Mouse (Mus musculus) forebrain, embryonic 15.5 days (tissue): ENCODE data around the gene Slit3. TPM values are rescaled to one million over a fixed set of nuclear protein-coding genes. Genes with fewer than 3 reads are reported as not detected.
A peak's percentile ranks its signal among the peaks of the same experiment; 100 is the strongest.

ENCODE experiments used
- ATAC-seq: fragments of 200-750 bp; cut with Nextera tagmentation; replicated peaks from 2 replicates; pipeline ENCODE4 v1.8.0; 2017; ENCODE audit warnings: mild to moderate bottlenecking, moderate TSS enrichment, moderate library complexity
- H3K27ac ChIP-seq: fragments of 300-500 bp; sonication (generic); replicated peaks from 2 replicates; pipeline ENCODE4 v1.5.1; 2015; ENCODE audit warnings: mild to moderate bottlenecking, inconsistent platforms
- H3K27me3 ChIP-seq: fragments of 300-500 bp; sonication (generic); 2 replicates; pipeline ENCODE4 v1.6.1; 2015; ENCODE audit warnings: inconsistent platforms
- H3K36me3 ChIP-seq: fragments of 300-500 bp; sonication (generic); 2 replicates; pipeline ENCODE4 v1.6.1; 2015; ENCODE audit warnings: mild to moderate bottlenecking, inconsistent platforms
- H3K4me1 ChIP-seq: fragments of 300-500 bp; sonication (generic); 2 replicates; pipeline ENCODE4 v1.6.1; 2015; ENCODE audit warnings: inconsistent platforms
- H3K4me2 ChIP-seq: fragments of 300-500 bp; sonication (generic); replicated peaks from 2 replicates; pipeline ENCODE4 v1.6.1; 2015; ENCODE audit warnings: mild to moderate bottlenecking, inconsistent platforms
- H3K4me3 ChIP-seq: fragments of 300-500 bp; sonication (generic); 2 replicates; pipeline ENCODE4 v1.5.1; 2015; ENCODE audit warnings: mild to moderate bottlenecking, inconsistent platforms
- H3K9ac ChIP-seq: fragments of 300-500 bp; sonication (generic); replicated peaks from 2 replicates; pipeline ENCODE4 v1.6.1; 2015; ENCODE audit warnings: mild to moderate bottlenecking, inconsistent platforms
- H3K9me3 ChIP-seq: fragments of 300-500 bp; sonication (generic); 2 replicates; pipeline ENCODE4 v1.6.1; 2016; ENCODE audit warnings: inconsistent platforms
- WGBS: fragments of 180-500 bp; shearing (Covaris S2); methylation state at CpG from one replicate; pipeline ENCODE4 v1.1.7; 2015; ENCODE audit warnings: mixed read lengths; 5-methylcytosine and 5-hydroxymethylcytosine counted together
- polyA plus RNA-seq: library from polyadenylated mRNA; unstranded; fragments of >200 nt; fragmentation: Nextera tagmentation; extraction: Ambion mirVana; gene quantifications from 2 replicates; pipeline ENCODE4 v1.2.1, GENCODE M21; 2015

Slit3 gene
- polyA plus RNA-seq, 1 experiment from 2014 or later, result 6.4 TPM

DNA sequence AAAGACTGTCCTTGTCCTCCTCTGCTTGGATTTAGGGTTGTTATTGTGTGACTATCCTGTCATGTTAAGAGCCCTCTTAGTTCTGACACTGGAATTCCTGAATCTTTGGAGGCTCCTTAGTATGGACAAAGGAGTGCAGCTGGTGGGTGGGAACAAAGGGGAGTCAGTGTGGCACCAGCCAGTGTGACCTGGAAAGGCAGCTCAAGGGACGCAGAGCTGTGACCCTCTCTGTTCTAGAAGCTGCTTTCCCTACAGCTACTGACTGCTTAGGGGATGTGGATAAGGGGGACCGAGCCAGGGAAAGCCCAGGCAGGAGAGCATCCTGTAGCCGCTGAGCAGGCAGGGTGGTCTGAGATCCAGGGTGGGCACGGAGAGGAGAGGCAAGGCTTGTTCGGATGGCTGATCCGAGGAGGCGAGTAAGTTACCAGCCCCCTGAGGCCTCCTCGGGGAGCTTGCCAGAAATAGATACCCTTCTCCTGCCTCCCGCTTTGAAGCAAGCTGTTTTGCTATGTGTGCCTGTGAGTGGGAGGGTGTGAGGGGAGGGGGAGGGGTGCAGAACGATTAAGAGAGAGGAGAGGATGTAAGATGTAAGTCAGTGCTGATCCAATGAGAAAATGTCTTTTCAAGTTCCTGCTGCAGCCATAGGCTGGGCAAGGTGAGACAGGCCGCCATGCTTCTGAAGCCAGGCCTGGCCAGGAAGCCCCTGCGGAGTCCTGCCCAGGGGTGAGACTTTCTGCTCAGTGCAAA lies 162.0 kb downstream of the Slit3 start:
- 0 out of 2 replicates have a peak overlapping the region, but pooled peaks have one; percentile 34 for H3K9ac ChIP-seq

DNA sequence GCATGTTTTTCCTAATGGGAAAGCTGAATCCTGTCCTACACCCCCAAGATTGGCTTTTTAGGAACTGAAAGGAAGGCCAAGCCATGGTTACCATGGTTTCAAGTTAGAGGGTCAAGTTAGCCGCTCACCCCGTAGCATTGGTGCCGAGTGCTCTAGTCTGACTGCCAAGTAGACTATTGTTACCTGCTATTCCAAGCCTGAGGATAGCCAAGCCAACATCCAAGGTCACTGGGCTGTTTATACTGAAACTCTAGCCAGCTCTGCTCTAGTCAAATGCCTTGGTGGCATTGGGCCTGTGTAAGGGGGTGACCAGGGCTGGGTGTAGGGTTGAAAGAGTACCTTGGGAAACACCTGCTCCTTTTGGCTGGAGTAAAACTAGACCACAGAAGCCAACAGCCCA lies 162.7 kb downstream of the Slit3 start:
- H3K4me1 ChIP-seq, result peaks cover 35% of the 10 kb centered on the region
- no peaks in the 10 kb centered on the region for H3K36me3 ChIP-seq
- no peaks in the 10 kb centered on the region for H3K27me3 ChIP-seq
- peak overlapping the region; percentile 61; the same call in 1 of the 2 replicates for H3K27ac ChIP-seq
- WGBS, result 34% methylated on average over 3 of the region's 3 CpGs
- no peak for ATAC-seq
- no peak overlapping the region for H3K4me3 ChIP-seq
- no peaks in the 10 kb centered on the region for H3K9me3 ChIP-seq
- no peak overlapping the region for H3K4me2 ChIP-seq
- no peak overlapping the region for H3K9ac ChIP-seq

More for the DNA sequence above, 162.0 kb downstream of the Slit3 start:
- Histone ChIP-seq H3K9me3 (no peaks in the 10 kb centered on the region), H3K36me3 (no peaks in the 10 kb centered on the region), H3K4me3 (no peak overlapping the region), H3K4me1 (peaks cover 42% of the 10 kb centered on the region), H3K27me3 (no peaks in the 10 kb centered on the region), H3K27ac (peak overlapping the region; percentile 61), H3K4me2 (peak overlapping the region; percentile 19; the same call in 1 of the 2 replicates)
- ATAC-seq, result peak; percentile 47
- 18% methylated on average over 12 of the region's 12 CpGs for WGBS

DNA sequence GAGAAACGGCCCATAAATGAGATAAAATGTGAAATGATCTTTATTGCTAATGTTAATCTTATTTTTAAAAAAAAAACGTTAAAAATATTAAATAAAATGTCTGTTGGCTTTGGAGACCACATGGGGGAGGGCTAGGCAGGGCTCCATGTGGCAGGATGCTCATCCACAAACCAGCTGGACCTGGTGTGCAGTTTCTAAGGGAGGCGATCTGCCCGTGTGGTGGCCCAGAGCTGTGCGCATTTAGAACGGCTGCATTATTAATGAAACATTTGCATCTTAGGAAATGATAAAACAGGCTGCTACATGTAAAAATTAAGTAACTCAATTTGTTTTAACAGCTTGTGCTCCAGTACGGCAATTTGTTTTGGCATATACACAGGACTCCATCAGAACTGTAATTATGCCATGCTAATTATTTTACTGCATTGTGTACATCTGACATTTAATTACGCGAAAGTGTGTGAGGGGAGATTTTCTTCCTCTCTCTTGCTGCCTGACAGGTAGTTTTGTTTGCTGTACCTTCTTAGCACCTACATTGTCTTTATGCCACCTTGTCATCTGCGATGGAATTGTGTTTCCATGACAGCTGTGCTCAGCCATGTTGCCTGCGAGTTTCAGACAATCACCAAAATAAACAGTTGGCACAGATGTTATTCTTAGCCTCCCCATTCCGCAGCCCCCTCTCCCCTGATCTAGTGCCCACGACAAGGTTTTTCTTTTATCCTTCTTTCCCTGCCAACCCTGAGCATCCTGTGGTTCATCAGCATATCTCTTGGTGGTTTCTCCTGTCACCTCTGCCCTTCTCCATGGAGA lies 165.8 kb downstream of the Slit3 start:
- no peak overlapping the region for H3K9ac ChIP-seq
- no peak overlapping the region for H3K4me2 ChIP-seq
- H3K9me3 ChIP-seq, result no peaks in the 10 kb centered on the region
- no peaks in the 10 kb centered on the region for H3K27me3 ChIP-seq
- no peaks in the 10 kb centered on the region for H3K36me3 ChIP-seq
- H3K4me3 ChIP-seq, result no peak overlapping the region
- H3K27ac ChIP-seq, result peak overlapping the region; percentile 55
- ATAC-seq, result peak; percentile 67
- 34% methylated on average over 13 of the region's 13 CpGs for WGBS
- peaks cover 42% of the 10 kb centered on the region for H3K4me1 ChIP-seq

DNA sequence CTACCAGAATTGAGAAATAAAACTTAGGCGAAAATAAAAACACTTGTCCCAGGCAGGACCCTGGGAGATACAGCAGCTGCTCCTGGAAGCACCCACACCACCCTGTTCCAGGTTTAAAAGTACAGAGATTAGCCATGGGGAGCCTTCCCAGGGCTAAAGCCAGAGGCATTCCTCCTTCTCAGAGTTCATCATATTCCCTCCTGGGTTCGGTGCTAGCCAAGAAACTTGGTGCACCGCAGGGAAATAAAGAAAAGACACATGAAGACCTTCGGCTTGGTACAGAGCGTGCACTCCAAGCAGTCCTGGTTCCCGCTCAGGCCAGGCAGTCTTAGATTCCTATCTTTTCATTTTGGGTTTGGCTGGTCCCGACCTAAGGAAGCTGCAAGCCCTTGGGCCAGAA lies 167.0 kb downstream of the Slit3 start:
- H3K4me1 ChIP-seq, result peaks cover 34% of the 10 kb centered on the region
- H3K27me3 ChIP-seq, result no peaks in the 10 kb centered on the region
- 90% methylated on average over 7 of the region's 7 CpGs for WGBS
- no peak overlapping the region for H3K4me2 ChIP-seq
- H3K27ac ChIP-seq, result 0 out of 2 replicates have a peak overlapping the region, but pooled peaks have one; percentile 7
- no peaks in the 10 kb centered on the region for H3K9me3 ChIP-seq
- no peaks in the 10 kb centered on the region for H3K36me3 ChIP-seq
- H3K4me3 ChIP-seq, result no peak overlapping the region
- no peak for ATAC-seq
- no peak overlapping the region for H3K9ac ChIP-seq

DNA sequence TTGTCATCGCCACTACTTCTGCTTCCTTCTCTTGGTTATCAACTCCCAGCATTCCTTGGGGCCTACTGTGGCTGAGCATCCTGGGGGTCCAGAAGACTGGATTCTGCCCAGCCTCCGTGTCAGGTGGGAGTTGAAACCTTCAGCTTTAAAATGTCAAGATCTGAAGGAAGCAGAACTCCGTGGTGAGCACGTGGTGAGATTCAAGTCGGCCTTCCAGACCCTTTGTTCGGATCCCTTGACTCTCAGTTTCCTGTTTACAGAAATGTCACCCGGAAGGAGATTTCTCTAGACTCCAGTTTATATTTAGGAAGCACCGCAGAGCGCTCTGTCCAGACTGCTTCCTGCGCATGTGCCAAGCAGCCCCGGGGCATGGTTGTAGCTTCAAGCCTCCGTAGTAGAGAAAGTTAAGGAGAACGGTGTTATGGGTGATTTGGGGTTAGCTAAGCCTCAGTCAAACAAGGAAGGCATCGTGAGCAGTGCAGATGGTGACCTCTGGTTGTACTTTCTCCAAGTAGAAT lies 167.8 kb downstream of the Slit3 start:
- ATAC-seq, result no peak
- H3K27me3 ChIP-seq, result no peaks in the 10 kb centered on the region
- no peak overlapping the region for H3K9ac ChIP-seq
- H3K27ac ChIP-seq, result no peak overlapping the region
- 88% methylated on average over 14 of the region's 14 CpGs for WGBS
- H3K4me3 ChIP-seq, result no peak overlapping the region
- no peaks in the 10 kb centered on the region for H3K36me3 ChIP-seq
- H3K9me3 ChIP-seq, result no peaks in the 10 kb centered on the region
- peaks cover 27% of the 10 kb centered on the region for H3K4me1 ChIP-seq
- no peak overlapping the region for H3K4me2 ChIP-seq

DNA sequence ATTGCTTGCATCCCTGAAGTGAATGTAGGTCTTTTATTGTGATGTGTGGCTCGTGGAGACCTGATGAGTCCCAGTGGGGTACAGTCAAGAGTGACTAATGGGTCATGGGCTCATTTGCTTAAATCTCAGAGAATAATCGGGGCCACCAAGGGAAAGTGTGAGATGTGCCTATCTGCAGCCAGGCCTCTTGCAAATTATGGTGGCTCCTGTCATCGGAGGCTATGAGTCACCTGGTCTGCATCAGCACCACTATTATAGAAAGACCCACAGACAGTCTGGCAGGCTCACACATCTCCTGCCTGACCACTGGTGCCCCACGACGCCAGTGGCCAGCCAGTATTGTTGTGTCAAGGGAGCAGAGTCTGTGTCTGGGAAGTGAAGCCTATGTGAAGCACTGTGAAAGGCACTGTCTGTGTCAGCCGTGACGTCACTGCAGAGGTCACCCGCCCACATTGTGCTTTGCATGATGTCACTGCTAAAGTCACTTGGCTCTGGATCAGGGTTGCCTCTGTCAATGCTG lies 171.3 kb downstream of the Slit3 start:
- ATAC-seq, result no peak
- no peak overlapping the region for H3K27ac ChIP-seq
- no peaks in the 10 kb centered on the region for H3K27me3 ChIP-seq
- no peak overlapping the region for H3K4me3 ChIP-seq
- H3K4me1 ChIP-seq, result peaks cover 25% of the 10 kb centered on the region
- no peak overlapping the region for H3K4me2 ChIP-seq
- no peaks in the 10 kb centered on the region for H3K9me3 ChIP-seq
- H3K36me3 ChIP-seq, result no peaks in the 10 kb centered on the region
- WGBS, result 77% methylated on average over 8 of the region's 8 CpGs
- H3K9ac ChIP-seq, result no peak overlapping the region

- ATAC-seq, result no peak
- 74% methylated on average over 5 of the region's 5 CpGs for WGBS
- Histone ChIP-seq H3K9me3 (no peaks in the 10 kb centered on the region), H3K4me2 (no peak overlapping the region), H3K36me3 (no peaks in the 10 kb centered on the region), H3K4me3 (no peak overlapping the region), H3K27ac (no peak overlapping the region), H3K9ac (no peak overlapping the region), H3K4me1 (peaks cover 23% of the 10 kb centered on the region), H3K27me3 (no peaks in the 10 kb centered on the region)
Measured at GRCm38 (mm10) chr11:35293197-35293596, 172.2 kb downstream of the Slit3 start.

GRCm38 (mm10) chr11:35294670-35295069 lies 173.6 kb downstream of the Slit3 start:
- H3K27ac ChIP-seq, result no peak overlapping the region
- H3K4me3 ChIP-seq, result no peak overlapping the region
- 13% methylated on average over 7 of the region's 7 CpGs for WGBS
- H3K36me3 ChIP-seq, result no peaks in the 10 kb centered on the region
- H3K9ac ChIP-seq, result no peak overlapping the region
- H3K27me3 ChIP-seq, result no peaks in the 10 kb centered on the region
- no peaks in the 10 kb centered on the region for H3K9me3 ChIP-seq
- no peak overlapping the region for H3K4me2 ChIP-seq
- peaks cover 18% of the 10 kb centered on the region for H3K4me1 ChIP-seq
- ATAC-seq, result 0 out of 2 replicates have a peak, but pooled peaks have one; percentile 18

- Histone ChIP-seq H3K9ac (no peak overlapping the region), H3K9me3 (no peaks in the 10 kb centered on the region), H3K27me3 (no peaks in the 10 kb centered on the region), H3K27ac (no peak overlapping the region), H3K4me1 (peaks cover 23% of the 10 kb centered on the region), H3K36me3 (no peaks in the 10 kb centered on the region), H3K4me3 (no peak overlapping the region), H3K4me2 (no peak overlapping the region)
- 26% methylated on average over 3 of the region's 3 CpGs for WGBS
- peak; percentile 56 for ATAC-seq
Measured at GRCm38 (mm10) chr11:35295162-35295799, 174.3 kb downstream of the Slit3 start.

- H3K4me2 ChIP-seq, result no peak overlapping the region
- no peak overlapping the region for H3K27ac ChIP-seq
- WGBS, result 95% methylated on average over 5 of the region's 5 CpGs
- H3K9me3 ChIP-seq, result no peaks in the 10 kb centered on the region
- peaks cover 24% of the 10 kb centered on the region for H3K4me1 ChIP-seq
- H3K4me3 ChIP-seq, result no peak overlapping the region
- H3K9ac ChIP-seq, result no peak overlapping the region
- no peak for ATAC-seq
- no peaks in the 10 kb centered on the region for H3K36me3 ChIP-seq
- H3K27me3 ChIP-seq, result no peaks in the 10 kb centered on the region
Measured at GRCm38 (mm10) chr11:35296803-35297202, 175.8 kb downstream of the Slit3 start.

DNA sequence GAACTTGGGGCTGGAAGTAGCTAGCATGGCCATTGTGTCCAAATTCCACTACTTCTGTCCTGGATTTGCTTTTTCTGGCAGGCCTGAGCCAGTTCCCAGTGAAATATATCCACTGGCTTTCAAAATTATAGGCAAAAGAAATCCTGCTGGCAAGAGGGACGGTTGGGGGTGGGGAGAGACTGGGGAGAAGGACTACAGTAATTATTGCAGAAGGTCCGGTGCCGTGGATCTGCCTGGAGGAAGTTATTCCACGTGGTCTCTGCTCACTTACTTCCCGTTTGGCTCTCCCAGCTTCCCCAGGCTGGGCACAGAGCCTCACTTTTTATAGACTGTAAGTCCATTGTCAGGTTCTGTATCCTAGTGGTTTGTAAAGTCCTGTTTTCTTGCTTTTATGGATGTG lies 176.3 kb downstream of the Slit3 start:
- no peaks in the 10 kb centered on the region for H3K9me3 ChIP-seq
- H3K4me3 ChIP-seq, result no peak overlapping the region
- peaks cover 24% of the 10 kb centered on the region for H3K4me1 ChIP-seq
- WGBS, result 63% methylated on average over 5 of the region's 5 CpGs
- H3K9ac ChIP-seq, result no peak overlapping the region
- H3K27ac ChIP-seq, result no peak overlapping the region
- no peak overlapping the region for H3K4me2 ChIP-seq
- no peak for ATAC-seq
- no peaks in the 10 kb centered on the region for H3K36me3 ChIP-seq
- no peaks in the 10 kb centered on the region for H3K27me3 ChIP-seq
